Mouse (Mus musculus) lung, postnatal 0 days (tissue): ENCODE data around the gene Dctpp1. TPM values are rescaled to one million over a fixed set of nuclear protein-coding genes. Genes with fewer than 3 reads are reported as not detected.

Source experiments
- ATAC-seq: fragments of 200-750 bp; cut with Nextera tagmentation; 2 replicates; pipeline ENCODE4 v1.8.0; 2017; ENCODE audit warnings: moderate library complexity
- DNase-seq: peaks from one replicate; pipeline ENCODE4 v3.0.0-alpha.2; 2016; ENCODE audit warnings: low spot score
- H3K27ac ChIP-seq: fragments of 300-500 bp; sonication (generic); 2 replicates; pipeline ENCODE4 v1.5.1; 2014; ENCODE audit warnings: antibody characterized with exemption, mild to moderate bottlenecking, low read length, mixed read lengths
- H3K27me3 ChIP-seq: fragments of 300-500 bp; sonication (generic); replicated peaks from 2 replicates; pipeline ENCODE4 v1.6.1; 2014; ENCODE audit warnings: low read length, mixed read lengths; ENCODE audit not compliant: insufficient read depth
- H3K36me3 ChIP-seq: fragments of 300-500 bp; sonication (generic); 2 replicates; pipeline ENCODE4 v1.6.1; 2014; ENCODE audit warnings: low read length, mixed read lengths; ENCODE audit not compliant: insufficient read depth
- H3K4me1 ChIP-seq: fragments of 300-500 bp; sonication (generic); 2 replicates; pipeline ENCODE4 v1.6.1; 2014; ENCODE audit warnings: antibody characterized with exemption, low read depth, low read length, mixed read lengths; ENCODE audit not compliant: insufficient read depth
- H3K4me2 ChIP-seq: fragments of 300-500 bp; sonication (generic); replicated peaks from 2 replicates; pipeline ENCODE4 v1.6.1; 2014; ENCODE audit warnings: low read depth, mild to moderate bottlenecking, low read length, moderate library complexity, mixed read lengths
- H3K4me3 ChIP-seq: fragments of 300-500 bp; sonication (generic); 2 replicates; pipeline ENCODE4 v1.5.1; 2014; ENCODE audit warnings: low read depth, low read length
- H3K9ac ChIP-seq: fragments of 300-500 bp; sonication (generic); replicated peaks from 2 replicates; pipeline ENCODE4 v1.6.1; 2014; ENCODE audit warnings: low read depth, mild to moderate bottlenecking
- H3K9me3 ChIP-seq: fragments of 300-500 bp; sonication (generic); 2 replicates; pipeline ENCODE4 v1.6.1; 2016; ENCODE audit warnings: low read length, mixed read lengths
- CTCF ChIP-seq: IDR thresholded peaks from 2 replicates; pipeline ENCODE4 v1.5.1; 2016; ENCODE audit warnings: antibody characterized with exemption, mild to moderate bottlenecking
- EP300 ChIP-seq: IDR thresholded peaks from 2 replicates; pipeline ENCODE4 v1.6.1; 2016; ENCODE audit warnings: antibody characterized with exemption, mild to moderate bottlenecking, control low read depth
- WGBS: fragments of 180-500 bp; shearing (Covaris S2); extraction: QIAGEN DNeasy Blood & Tissue Kit; methylation state at CpG from one replicate; pipeline ENCODE4 v1.1.7; 2014; 5-methylcytosine and 5-hydroxymethylcytosine counted together
- polyA plus RNA-seq: library from polyadenylated mRNA; unstranded; fragments of >200 nt; fragmentation: Nextera tagmentation; extraction: Ambion mirVana; gene quantifications from 2 replicates; pipeline ENCODE4 v1.2.1, GENCODE M21; 2015

The Dctpp1 gene
- polyA plus RNA-seq, 1 experiment from 2014 or later = 36.4 TPM

DNA sequence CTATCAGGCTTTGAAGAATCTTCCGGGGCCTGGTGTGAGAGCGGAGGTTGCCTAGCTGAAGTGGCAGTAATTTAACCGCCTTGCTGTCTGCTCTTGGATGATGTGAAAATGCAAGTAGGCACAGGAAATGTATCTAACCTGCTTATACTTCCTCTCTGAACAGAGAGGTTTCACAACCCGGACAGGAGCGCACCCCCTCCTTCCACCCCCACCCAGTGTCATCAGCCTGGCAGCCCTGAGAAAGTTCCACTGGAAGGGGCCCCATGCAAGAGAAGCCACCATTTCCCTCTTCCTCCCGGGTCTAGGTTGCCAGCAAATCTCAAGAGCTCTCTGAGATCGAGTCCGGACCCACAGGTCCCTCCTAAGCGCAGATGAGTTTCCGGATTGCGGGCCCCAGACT is 35.6 kb upstream of the Dctpp1 start, which contains the start of gene Itgal:
Itgal (plus strand) TSS at position 163 of the 400 bp plus-strand sequence.
- H3K4me2 ChIP-seq = no peak within 1 kb of the TSS
- ATAC-seq (0 out of 2 replicates have a peak, but pooled peaks have one; percentile 23), DNase-seq (peak; percentile 33)
- 0 out of 2 replicates have a peak within 1 kb of the TSS, but pooled peaks have one; percentile 12 for H3K4me3 ChIP-seq
- no peaks in the 10 kb centered on the region for H3K9me3 ChIP-seq
- TF ChIP-seq EP300 = no peak
- no peak for TF ChIP-seq CTCF
- H3K9ac ChIP-seq = no peak within 1 kb of the TSS
- H3K27ac ChIP-seq = no peak within 1 kb of the TSS
- no peaks in the 10 kb centered on the region for H3K4me1 ChIP-seq
- no peaks in the 10 kb centered on the region for H3K36me3 ChIP-seq
- 62% methylated on average over 11 of the region's 11 CpGs for WGBS
- no peaks in the 10 kb centered on the region for H3K27me3 ChIP-seq

DNA sequence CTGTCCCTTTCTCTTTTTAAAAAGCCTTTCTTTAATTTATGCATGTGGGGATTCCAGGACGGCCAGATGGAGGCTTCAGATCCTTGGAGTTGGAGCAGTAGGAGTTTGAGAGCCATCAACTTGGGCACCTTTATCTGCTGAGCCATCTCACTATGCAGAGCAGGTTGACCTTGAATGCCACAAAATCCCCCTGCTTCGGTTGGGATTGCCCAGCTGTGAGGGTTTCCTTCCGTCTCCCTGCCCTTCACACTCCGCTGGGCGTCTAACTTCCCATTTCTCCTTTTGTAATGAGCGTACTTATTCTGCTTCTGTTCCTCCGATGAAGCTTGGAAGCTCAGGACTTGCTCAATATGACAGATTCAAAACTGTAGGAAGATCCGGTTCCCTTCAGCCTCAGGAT is 29.6 kb upstream of the Dctpp1 start:
- Histone ChIP-seq H3K9ac (no peak overlapping the region), H3K4me1 (no peaks in the 10 kb centered on the region), H3K27me3 (no peaks in the 10 kb centered on the region), H3K36me3 (no peaks in the 10 kb centered on the region), H3K9me3 (no peaks in the 10 kb centered on the region), H3K4me2 (no peak overlapping the region), H3K4me3 (no peak overlapping the region), H3K27ac (no peak overlapping the region)
- ATAC-seq (no peak), DNase-seq (no peak)
- TF ChIP-seq EP300 = no peak
- TF ChIP-seq CTCF = no peak
- WGBS = 62% methylated on average over 8 of the region's 8 CpGs

DNA sequence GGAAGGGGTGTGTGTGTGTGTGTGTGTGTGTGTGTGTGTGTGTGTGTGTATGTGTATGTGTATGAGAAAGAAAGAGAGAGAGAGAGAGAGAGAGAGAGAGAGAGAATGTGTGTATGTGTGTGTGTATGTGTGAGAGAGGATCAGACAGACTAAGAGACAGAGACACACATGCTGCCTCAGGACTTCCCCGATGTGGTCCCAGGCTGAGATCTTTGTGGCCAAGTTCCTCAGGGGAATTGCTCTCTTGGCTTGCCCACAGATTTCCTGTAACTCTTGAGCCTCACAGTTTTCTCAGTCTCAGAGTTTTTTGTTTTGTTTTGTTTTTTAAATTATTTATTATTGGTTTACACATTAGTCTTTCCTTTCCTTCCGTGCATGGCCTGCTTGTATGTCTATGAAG is 28.8 kb upstream of the Dctpp1 start:
- no peaks in the 10 kb centered on the region for H3K9me3 ChIP-seq
- H3K27ac ChIP-seq = no peak overlapping the region
- H3K27me3 ChIP-seq = no peaks in the 10 kb centered on the region
- no peak for DNase-seq
- no peaks in the 10 kb centered on the region for H3K36me3 ChIP-seq
- H3K9ac ChIP-seq = no peak overlapping the region
- no peak overlapping the region for H3K4me2 ChIP-seq
- H3K4me1 ChIP-seq = no peaks in the 10 kb centered on the region
- WGBS = 70% methylated on average over 2 of the region's 2 CpGs
- no peak for TF ChIP-seq CTCF
- no peak for TF ChIP-seq EP300
- no peak overlapping the region for H3K4me3 ChIP-seq
- ATAC-seq = no peak

DNA sequence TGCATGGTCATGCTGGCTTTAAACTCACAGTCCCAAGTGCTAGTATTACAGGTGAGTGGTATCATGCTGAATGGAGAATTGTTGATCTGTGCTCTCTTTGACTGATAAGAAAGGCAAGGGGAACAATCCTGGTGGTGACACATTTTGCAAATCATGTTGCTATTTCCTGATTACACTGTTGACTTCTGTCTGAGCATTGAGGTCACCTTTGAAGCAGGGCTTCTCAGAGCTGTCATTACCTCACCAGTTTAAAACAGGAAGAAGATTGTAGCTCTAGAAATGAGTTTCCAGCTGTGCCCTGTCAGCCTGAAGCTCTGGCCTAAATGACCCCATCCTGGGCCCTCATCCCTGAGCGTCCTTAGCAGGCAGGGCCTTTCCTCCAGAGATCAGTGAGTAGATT is 27.4 kb upstream of the Dctpp1 start:
- H3K9ac ChIP-seq = no peak overlapping the region
- ATAC-seq (no peak), DNase-seq (peak; percentile 36)
- H3K27ac ChIP-seq = no peak overlapping the region
- H3K9me3 ChIP-seq = no peaks in the 10 kb centered on the region
- H3K4me3 ChIP-seq = no peak overlapping the region
- no peak overlapping the region for H3K4me2 ChIP-seq
- 66% methylated on average over 1 of the region's 1 CpGs for WGBS
- H3K36me3 ChIP-seq = no peaks in the 10 kb centered on the region
- no peaks in the 10 kb centered on the region for H3K4me1 ChIP-seq
- H3K27me3 ChIP-seq = no peaks in the 10 kb centered on the region
- TF ChIP-seq CTCF (no peak), EP300 (no peak)

DNA sequence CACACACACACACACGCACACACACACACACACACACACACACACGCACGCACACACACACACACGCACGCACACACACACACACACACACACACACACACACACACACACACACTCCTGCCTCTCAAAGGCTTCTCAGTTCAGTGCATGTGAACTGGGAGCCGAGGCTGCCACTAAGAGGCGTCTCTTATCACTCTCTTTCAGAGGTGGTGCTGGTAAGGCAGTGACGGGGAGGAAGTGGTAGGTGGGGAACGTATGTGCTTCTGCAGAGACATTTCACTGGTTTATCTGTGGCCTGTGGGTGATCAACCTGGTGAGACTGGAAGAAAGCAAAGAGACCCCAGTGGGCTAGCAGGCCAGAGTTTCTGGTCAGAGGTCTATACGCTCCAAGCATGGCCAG is 24.6 kb upstream of the Dctpp1 start:
- Histone ChIP-seq H3K4me2 (no peak overlapping the region), H3K9me3 (no peaks in the 10 kb centered on the region), H3K27me3 (no peaks in the 10 kb centered on the region), H3K36me3 (no peaks in the 10 kb centered on the region), H3K9ac (no peak overlapping the region), H3K4me3 (no peak overlapping the region), H3K4me1 (no peaks in the 10 kb centered on the region), H3K27ac (no peak overlapping the region)
- WGBS = 48% methylated on average over 5 of the region's 10 CpGs
- TF ChIP-seq CTCF (no peak), EP300 (no peak)
- DNase-seq (no peak), ATAC-seq (no peak)

DNA sequence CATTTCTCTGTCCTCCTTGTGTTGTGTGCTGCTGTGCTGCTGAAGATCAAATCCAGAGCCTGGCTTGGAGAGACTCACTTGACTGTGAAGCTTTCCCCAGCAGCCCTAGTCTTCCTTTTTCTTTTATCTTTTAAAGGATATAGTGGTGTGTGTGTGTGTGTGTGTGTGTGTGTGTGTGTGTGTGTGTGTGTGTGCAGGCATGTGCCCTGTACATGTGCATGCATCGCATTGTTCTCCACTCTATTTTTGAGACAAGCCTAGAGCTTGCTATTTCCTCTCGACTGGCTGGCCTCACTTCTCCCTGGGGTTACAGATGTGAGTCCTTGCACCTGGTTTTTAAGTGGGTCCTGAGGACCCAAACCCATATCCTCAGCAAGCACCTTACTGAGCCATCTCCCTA is 21.7 kb upstream of the Dctpp1 start:
- H3K4me1 ChIP-seq = no peaks in the 10 kb centered on the region
- H3K9ac ChIP-seq = no peak overlapping the region
- TF ChIP-seq CTCF (no peak), EP300 (no peak)
- H3K4me2 ChIP-seq = no peak overlapping the region
- no peaks in the 10 kb centered on the region for H3K36me3 ChIP-seq
- no peaks in the 10 kb centered on the region for H3K9me3 ChIP-seq
- no peak overlapping the region for H3K27ac ChIP-seq
- DNase-seq = no peak
- no peak for ATAC-seq
- WGBS = 69% methylated on average over 2 of the region's 2 CpGs
- H3K27me3 ChIP-seq = no peaks in the 10 kb centered on the region
- no peak overlapping the region for H3K4me3 ChIP-seq

DNA sequence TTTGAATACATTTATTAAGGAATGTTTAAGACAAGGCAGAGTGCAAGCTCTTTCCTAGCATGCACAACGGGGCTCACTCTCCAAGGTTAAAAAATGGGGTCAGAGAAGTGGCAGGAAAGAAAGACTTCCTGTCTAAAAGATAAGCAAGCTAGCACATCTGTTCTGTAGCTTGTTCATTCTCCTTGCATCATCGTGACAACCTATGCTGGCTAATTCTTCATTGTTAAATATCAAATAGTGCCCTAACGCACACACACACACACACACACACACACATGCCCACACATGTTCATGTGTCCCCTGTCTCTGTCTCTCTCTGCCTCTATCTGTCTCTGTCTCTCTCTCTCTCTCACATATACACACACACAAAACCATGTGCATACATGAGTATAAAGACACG is 20.6 kb upstream of the Dctpp1 start:
- Histone ChIP-seq H3K4me1 (no peaks in the 10 kb centered on the region), H3K4me3 (no peak overlapping the region), H3K27me3 (no peaks in the 10 kb centered on the region), H3K4me2 (no peak overlapping the region), H3K9me3 (no peaks in the 10 kb centered on the region), H3K9ac (no peak overlapping the region), H3K36me3 (no peaks in the 10 kb centered on the region), H3K27ac (no peak overlapping the region)
- TF ChIP-seq CTCF = no peak
- TF ChIP-seq EP300 = no peak
- 33% methylated on average over 4 of the region's 4 CpGs for WGBS
- DNase-seq (no peak), ATAC-seq (no peak)
